Mouse (Mus musculus) heart, postnatal 25 days (tissue): ENCODE measurements around the gene Pms2. TPM values are rescaled to one million over a fixed set of nuclear protein-coding genes. Genes with fewer than 3 reads are reported as not detected.

ENCODE experiments used
- DNase-seq: peaks from one replicate; pipeline ENCODE4 v3.0.0; 2022; ENCODE audit warnings: low spot score
- intact Hi-C: fragments of 180-260 bp; cut with DNase I; formaldehyde crosslinking; loops from one replicate; pipeline ENCODE4 v1.15.1; 2025
- total RNA-seq, 2 experiments: library from RNA; stranded (reverse); gene quantifications; 2 replicates each; pipeline ENCODE4 v1.2.3; 2021

The Pms2 gene
- total RNA-seq, 2 experiments from 2014 or later, result 3.8 to 3.9 TPM

- DNase-seq, result no peak
- intact Hi-C loops, result no loop called here
Observed at GRCm38 (mm10) chr5:143931863-143932580, 22.3 kb downstream of the Pms2 start.

GRCm38 (mm10) chr5:143932831-143933230 is 23.1 kb downstream of the Pms2 start, which contains the start of gene Rsph10b:
Rsph10b (plus strand) TSS chr5:143933035.
- DNase-seq, result no peak
- intact Hi-C loops, result no loop called here

GRCm38 (mm10) chr5:143933414-143933813 is 23.6 kb downstream of the Pms2 start:
- DNase-seq, result no peak
- intact Hi-C loops, result no loop called here

GRCm38 (mm10) chr5:143933875-143934274 is 24.1 kb downstream of the Pms2 start:
- intact Hi-C loops, result no loop called here
- no peak for DNase-seq

- intact Hi-C loops, result no loop called here
- no peak for DNase-seq
Observed at GRCm38 (mm10) chr5:143936156-143936555, 26.4 kb downstream of the Pms2 start.

- DNase-seq, result no peak
- intact Hi-C loops, result no loop called here
Observed at GRCm38 (mm10) chr5:143941588-143941987, 31.8 kb downstream of the Pms2 start.

- no peak for DNase-seq
- intact Hi-C loops, result no loop called here
Observed at GRCm38 (mm10) chr5:143943231-143944125, 33.7 kb downstream of the Pms2 start.

- no peak for DNase-seq
- intact Hi-C loops, result no loop called here
Observed at GRCm38 (mm10) chr5:143948361-143948760, 38.6 kb downstream of the Pms2 start.

- intact Hi-C loops, result no loop called here
- DNase-seq, result no peak
Observed at GRCm38 (mm10) chr5:143950016-143950415, 40.3 kb downstream of the Pms2 start.

- intact Hi-C loops, result no loop called here
- no peak for DNase-seq
Observed at GRCm38 (mm10) chr5:143957101-143957500, 47.3 kb downstream of the Pms2 start.

- no peak for DNase-seq
- intact Hi-C loops, result no loop called here
Observed at GRCm38 (mm10) chr5:143959551-143959950, 49.8 kb downstream of the Pms2 start.

GRCm38 (mm10) chr5:143961176-143961575 is 51.4 kb downstream of the Pms2 start:
- DNase-seq, result no peak
- intact Hi-C loops, result no loop called here

- intact Hi-C loops, result no loop called here
Observed at GRCm38 (mm10) chr5:143965586-143966345, 56.0 kb downstream of the Pms2 start.

GRCm38 (mm10) chr5:143966671-143967070 is 56.9 kb downstream of the Pms2 start:
- no peak for DNase-seq
- intact Hi-C loops, result no loop called here

More at GRCm38 (mm10) chr5:143965586-143966345, 56.0 kb downstream of the Pms2 start:
- DNase-seq, result no peak

GRCm38 (mm10) chr5:143972628-143973027 is 62.9 kb downstream of the Pms2 start:
- intact Hi-C loops, result no loop called here
- DNase-seq, result no peak

GRCm38 (mm10) chr5:143974931-143975630 is 65.3 kb downstream of the Pms2 start:
- DNase-seq, result peak; percentile 9

GRCm38 (mm10) chr5:143975631-143975933 is 65.8 kb downstream of the Pms2 start:
- intact Hi-C loops, result no loop called here
- no peak for DNase-seq

More at GRCm38 (mm10) chr5:143974931-143975630, 65.3 kb downstream of the Pms2 start:
- intact Hi-C loops, result no loop called here

GRCm38 (mm10) chr5:143976232-143976631 is 66.5 kb downstream of the Pms2 start:
- intact Hi-C loops, result no loop called here
- DNase-seq, result no peak

GRCm38 (mm10) chr5:143976726-143977431 is 67.1 kb downstream of the Pms2 start:
- no peak for DNase-seq
- intact Hi-C loops, result no loop called here
